Mouse (Mus musculus): Measurements from ENCODE around the gene Sh3bp4. TPM values are rescaled to one million over a fixed set of nuclear protein-coding genes. Genes with fewer than 3 reads are reported as not detected.

Gene Sh3bp4
- 9.5 TPM for polyA plus RNA-seq (2015; fragmentation: Illumina TruSeq; extraction: RNeasy Lipid Tissue Mini Kit (QIAGEN cat#74804); ENCODE audit: low read depth, low replicate concordance)

DNA sequence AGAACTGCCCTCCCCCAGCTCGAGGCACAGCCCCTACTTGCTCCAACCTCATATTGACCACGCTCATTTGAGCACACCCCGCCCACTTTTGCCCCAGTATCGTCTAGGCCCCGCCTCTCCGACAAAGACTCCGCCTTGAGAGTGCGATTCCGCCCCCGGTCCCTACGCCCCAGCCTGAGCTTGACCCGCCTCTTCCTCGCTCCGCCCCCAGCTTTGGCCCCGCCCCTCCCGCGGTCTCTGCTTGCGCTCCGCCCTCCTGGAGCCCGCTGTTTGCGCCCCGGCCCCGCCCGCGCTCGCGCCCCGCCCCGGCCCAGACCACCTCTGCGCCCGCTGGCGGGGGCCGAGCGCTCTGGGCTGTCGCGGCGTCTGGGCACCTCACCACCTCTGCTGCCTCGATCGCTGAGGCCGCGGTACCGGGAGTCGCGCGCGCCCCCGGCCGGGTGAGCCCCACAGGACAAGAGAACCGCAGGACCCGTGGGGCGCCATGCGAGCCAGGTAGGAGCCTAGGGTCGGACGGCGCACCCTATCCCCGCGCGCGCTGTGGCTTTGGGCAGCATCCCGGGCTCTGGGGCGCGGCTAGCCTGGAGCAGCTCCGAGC lies at the start of gene Sh3bp4:
Gene Sh3bp4 (plus strand): TSS at position 313 of the 598 bp plus-strand sequence.

All from brain, adult 10 weeks (tissue).